Mouse (Mus musculus) kidney, adult 2 months (tissue): Measurements from ENCODE around the gene Dcdc2b.

ENCODE experiments used
- CTCF ChIP-seq: fragments of 200-500 bp; conservative IDR thresholded peaks from 2 replicates; pipeline ENCODE4 v1.5.1; 2011; ENCODE audit warnings: low read depth, mild to moderate bottlenecking, control low read depth, low read length, moderate library complexity, mixed read lengths; ENCODE audit not compliant: insufficient read depth, insufficient read length
- POLR2A ChIP-seq: fragments of 200-500 bp; IDR thresholded peaks from one replicate; pipeline ENCODE4 v1.6.1; 2011; ENCODE audit warnings: low read depth, low read length, control low read depth

DNA sequence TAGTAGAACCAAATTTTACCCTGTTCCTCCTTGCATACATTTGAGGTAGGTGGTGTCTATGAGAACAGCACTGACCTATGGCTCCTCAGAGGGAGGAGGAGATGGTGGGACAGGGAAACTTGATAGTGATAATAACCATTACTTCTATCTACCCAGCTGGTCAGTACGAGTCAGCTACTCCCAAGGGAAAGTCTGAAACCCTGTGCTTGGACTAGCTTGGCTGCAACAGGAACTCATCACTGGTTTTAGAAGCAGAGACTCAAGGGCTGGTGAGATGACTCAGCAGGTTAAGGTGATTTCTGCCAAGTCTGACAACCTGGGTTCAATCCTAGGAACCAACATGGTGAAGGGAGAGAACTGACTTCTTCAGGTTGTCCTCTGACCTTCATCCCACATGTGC, 34.6 kb upstream of the Dcdc2b start:
- TF ChIP-seq POLR2A (no peak), CTCF (no peak)
